Mouse (Mus musculus) inflammation-experienced regulatory T-cells, adult 6 months (primary cell): Measurements from ENCODE around the gene Bcl2l13. TPM values are rescaled to one million over a fixed set of nuclear protein-coding genes. Genes with fewer than 3 reads are reported as not detected.
"Not testable (repeated sequence)": the region's sequence is repeated elsewhere in the genome, so short reads cannot be mapped to it uniquely, and the experiment has no call there.

ENCODE experiments used
- ATAC-seq: one replicate; pipeline ENCODE4 v1.8.0; 2017
- polyA plus RNA-seq, 3 experiments: library from polyadenylated mRNA; unstranded; fragments of 100-300 nt; shearing (Covaris generic); gene quantifications; one replicate each; pipeline ENCODE4 v1.2.1; 2017

Bcl2l13 gene
- polyA plus RNA-seq, 3 experiments from 2014 or later, result 7.0 to 12.5 (median 8.6) TPM

DNA sequence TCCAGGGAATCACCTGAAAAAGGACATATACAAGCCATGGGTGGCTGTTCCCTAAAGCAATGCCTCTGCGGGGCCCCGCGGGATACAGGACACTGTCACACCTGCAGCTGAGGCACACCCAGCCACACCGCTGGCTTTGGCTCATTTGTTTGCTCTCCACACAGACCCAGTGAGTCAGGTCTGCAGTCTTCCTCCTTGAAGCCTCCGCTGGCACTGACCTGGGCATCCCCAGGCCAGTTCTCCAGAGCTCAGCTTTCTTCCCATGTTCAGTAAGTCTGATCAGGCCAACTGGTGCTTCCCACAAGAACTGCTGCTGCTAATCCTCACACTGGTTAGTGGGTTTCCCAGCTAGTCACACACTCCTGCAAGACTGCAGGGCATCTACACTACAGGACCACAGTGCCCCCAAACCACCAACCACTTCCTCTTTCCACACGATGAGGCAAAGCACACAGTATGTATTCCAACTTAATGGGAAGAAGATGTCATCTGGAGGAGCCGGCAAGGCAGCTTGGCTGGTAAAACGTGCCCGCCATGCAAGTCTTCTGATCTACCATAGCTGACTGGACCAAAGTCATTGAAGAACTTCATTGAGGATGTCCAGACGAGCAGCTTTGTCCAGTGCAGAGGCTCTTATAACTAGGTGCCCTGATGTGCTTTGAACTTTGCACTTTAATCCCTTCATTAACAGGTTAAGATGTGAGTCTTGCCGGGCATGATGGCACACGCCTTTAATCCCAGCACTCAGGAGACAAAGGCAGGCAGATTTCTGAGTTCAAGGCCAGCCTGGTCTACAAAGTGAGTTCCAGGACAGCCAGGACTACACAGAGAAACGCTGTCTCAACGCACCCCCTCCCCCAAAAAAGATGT, 66.0 kb downstream of the Bcl2l13 start:
- ATAC-seq, result no peak

- ATAC-seq, result peak; percentile 38
Observed at GRCm38 (mm10) chr6:120903450-120903912, 67.5 kb downstream of the Bcl2l13 start.

- ATAC-seq, result no peak
Observed at GRCm38 (mm10) chr6:120903961-120904360, 67.9 kb downstream of the Bcl2l13 start.

- ATAC-seq, result no peak
Observed at GRCm38 (mm10) chr6:120905111-120905510, 69.1 kb downstream of the Bcl2l13 start.

DNA sequence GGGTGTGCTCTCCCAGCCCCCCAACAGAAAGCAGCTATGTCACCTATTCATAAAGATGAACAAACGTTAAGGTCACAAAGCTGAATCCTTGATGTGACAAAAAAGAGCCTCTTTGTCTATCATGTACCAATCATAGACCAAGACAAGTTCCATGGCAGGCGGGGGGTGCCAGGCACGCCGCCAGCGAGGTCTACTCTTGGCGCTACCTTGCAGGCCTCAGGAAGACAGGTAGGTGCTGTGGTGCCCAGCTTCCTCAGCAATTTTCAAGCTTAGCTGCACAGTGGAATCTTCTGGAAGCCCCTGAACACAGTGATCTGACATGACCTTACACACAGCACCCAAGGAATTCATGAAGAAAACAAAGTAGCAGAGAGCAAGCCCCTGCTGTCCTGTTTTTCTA, 70.5 kb downstream of the Bcl2l13 start:
- ATAC-seq, result no peak

DNA sequence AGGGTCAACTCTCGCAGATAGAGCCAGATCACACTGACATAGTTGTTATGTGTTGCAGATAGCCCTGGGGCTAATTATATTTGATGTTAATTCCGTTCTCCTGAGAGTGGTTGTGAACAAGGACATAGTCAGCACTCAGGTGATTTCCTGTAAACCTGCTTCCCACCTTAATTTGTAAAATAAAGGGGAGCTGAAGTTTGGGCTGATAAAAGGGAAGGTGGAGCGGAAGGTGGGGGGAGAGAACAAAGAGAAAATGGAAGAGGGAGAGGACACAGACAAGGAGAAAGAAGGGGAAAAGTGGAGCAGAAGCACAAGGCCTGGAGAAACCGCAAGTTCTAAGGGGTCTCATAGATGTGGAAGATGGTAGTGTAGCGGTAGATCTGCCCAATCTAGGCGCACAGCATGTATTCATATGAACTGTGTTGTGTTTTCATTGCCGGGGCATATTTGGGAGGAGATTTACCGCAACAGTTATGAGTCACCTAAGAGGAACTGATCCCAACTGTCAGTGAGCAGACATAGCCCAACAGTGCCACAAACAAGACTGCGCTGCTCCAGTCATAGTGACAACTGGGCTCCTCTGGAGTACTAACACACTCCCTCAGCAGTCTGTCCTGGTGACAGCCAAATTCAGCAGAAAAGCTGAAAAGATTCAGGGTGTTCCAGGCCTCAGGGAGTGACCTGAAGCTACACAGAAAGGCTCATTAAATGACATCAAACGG, 72.0 kb downstream of the Bcl2l13 start:
- ATAC-seq, result not testable (repeated sequence)

DNA sequence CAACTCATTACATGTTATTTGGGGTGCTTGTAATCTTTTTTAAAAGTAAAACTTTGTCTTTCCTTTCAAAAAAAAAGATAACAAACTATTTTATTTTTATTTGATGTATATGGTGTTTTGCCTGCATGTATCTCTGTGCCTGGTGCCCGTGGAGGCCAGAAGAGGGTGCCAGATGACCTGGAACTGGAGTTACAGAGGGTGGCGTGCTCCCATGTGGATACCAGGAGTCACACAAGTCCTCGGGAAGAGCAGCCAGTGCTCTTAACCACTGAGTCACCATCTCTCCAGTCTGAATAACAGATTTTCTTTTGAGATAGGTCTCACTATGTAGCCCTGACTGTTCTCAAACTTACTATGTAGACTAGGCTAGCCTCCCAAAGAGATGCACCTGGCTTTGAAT, 73.5 kb downstream of the Bcl2l13 start:
- no peak for ATAC-seq

GRCm38 (mm10) chr6:120911213-120912007, 75.4 kb downstream of the Bcl2l13 start:
- no peak for ATAC-seq

DNA sequence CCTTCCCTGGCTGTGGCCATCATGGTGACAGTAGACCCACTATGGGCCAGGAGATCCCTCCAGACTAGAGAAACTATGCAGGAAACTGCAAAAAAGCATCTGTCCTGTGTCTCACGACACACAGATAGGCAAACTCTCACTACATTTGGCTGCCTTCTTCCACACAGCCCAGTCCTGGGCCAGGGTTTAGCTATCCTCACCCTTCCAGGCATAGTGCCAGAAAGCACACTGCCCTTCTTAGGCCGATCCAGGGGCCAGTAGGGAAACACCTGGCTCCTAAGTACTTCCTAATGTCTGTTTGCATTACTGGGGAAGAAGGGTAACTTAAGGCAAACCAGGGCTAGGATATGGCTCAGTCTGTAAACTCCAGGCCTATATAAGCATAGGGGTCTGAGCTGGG, 76.9 kb downstream of the Bcl2l13 start:
- no peak for ATAC-seq

GRCm38 (mm10) chr6:120913783-120914182, 77.8 kb downstream of the Bcl2l13 start:
- ATAC-seq, result peak; percentile 37

DNA sequence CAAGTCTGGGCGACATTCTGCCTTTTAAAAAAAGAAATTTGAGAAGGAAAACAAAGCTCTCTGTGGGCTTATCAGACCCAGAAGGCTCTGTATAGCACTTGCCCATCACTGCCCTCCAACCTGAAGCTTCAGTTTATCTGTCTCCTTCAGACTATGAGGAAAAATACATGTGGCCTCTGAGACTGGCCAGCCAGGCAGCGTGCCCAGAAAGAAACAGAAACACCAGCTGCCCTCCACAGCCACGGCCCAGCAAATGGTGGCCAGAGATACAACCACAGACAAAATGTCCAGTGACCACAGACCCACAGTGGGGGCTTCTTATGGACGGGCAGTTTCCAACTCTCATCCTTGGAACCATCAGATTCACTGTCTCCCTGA, 78.5 kb downstream of the Bcl2l13 start:
- no peak for ATAC-seq

DNA sequence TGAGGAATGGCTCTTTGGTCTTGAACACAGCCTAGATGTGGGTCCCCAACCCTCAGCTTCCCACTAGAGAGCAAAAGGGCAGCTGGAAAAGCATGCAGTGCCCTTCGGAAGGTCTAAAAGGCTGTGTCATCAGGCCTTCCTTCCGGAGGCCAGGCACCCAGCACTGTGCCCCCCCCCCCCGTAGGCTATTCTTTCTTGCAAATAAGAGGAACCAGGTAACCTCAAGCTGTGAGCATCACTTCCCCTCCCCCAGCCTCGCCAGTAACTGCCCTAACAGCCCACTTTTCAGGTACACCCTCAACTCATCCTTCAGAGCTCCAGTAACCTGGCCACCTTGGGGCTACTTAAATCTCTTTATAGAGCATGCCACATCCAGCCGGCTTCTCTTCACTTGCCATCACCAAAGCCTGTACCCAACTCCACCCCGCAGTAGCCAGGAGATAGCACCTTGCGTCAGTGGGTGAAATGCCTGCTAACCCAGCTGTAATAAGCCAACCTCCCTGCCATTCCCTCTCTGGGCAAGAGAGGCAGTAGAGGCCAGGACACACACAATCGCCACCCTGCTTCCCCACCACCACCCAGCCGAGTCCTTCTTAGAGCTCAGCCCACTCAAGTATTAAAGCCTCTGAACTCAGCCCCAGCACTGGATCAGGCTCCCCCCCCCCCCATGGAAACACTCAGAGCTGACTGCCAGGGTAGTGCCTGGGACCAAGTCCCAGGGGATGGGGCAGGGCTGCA, 79.1 kb downstream of the Bcl2l13 start:
- peak; percentile 20 for ATAC-seq

DNA sequence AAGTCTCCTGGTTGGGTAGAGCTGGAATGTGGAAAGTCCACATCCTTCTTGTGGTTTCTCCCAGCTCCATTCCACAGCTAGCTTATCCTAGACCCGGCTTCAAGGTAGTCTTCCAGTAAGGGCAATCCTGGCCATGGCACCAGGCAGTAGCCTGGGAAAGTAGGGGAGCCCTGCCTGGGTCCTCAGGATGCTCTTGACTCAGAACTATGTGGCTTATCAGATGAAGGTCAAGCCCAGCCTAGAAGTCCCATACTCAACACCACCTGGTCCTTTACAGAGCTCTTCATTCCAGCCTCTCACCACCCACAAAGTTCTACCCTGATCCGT, 79.6 kb downstream of the Bcl2l13 start:
- no peak for ATAC-seq

- peak; percentile 85 for ATAC-seq
Observed at GRCm38 (mm10) chr6:120916074-120916971, 80.3 kb downstream of the Bcl2l13 start, which contains the start of gene Bid. Gene Bid, minus strand, starts transcription at chr6:120916853.

DNA sequence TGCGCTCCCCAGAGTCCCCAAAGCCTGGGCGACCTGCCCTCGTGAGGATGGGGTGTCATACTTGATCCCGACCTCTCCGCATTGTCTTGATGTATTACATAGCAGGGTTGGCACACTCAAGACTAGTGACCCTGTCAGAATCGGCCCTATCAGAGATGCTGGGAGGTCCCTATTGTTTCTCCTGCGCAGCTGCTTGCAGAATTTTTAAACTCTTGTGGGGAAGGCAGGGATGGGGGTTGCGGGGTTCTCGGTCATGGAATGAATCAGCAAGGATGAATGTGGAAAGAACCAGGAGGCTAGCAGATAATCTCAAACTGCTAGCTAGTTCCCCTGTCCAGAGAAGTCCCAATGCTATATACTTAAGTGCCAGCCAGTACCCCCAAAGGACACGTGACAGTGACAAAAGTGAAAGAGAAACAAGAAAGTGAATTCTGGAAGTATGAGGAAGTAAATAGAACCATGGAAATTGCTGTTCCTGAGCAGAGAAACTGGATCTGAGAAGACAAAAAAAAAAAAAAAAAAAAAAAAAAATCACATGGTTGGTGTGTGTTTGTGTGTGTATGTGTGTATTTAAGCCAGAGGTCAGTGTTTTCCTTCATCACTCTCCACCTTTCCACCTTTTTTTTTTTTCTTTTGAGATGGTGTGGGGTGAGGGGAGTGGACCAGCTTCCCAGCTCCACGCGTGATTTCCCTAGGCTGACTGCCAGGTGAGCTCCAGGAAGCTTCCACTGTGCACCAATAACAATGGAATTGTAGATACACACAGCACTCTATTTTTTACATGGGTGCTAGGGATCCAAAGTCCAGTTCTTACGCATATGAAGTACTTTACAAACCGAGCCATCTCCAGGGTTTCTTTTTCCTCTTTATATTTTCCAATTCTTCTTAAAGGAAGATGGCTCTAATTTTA, 81.2 kb downstream of the Bcl2l13 start:
- peak; percentile 17 for ATAC-seq

DNA sequence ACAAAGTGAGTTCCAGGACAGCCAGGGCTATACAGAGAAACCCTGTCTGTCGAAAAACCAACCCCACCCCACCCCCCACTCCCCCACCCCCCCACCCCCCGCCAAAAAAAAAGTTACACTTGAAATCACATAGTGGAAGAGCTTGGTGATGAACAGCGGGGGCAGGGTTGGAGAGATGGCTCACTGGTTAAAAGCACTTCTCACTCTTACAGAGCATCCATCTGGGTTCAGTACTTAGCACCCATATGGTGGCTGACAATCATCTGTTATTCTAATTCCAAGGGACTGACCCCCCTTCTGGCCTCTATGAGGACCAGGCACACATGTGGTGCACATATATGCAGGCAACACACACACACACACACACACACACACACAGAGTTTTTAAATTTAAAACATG, 82.0 kb downstream of the Bcl2l13 start:
- ATAC-seq, result no peak

GRCm38 (mm10) chr6:120924791-120925321, 88.8 kb downstream of the Bcl2l13 start:
- ATAC-seq, result not testable (repeated sequence)

GRCm38 (mm10) chr6:120926880-120927279, 90.9 kb downstream of the Bcl2l13 start:
- no peak for ATAC-seq

- no peak for ATAC-seq
Observed at GRCm38 (mm10) chr6:120927765-120928164, 91.8 kb downstream of the Bcl2l13 start.

DNA sequence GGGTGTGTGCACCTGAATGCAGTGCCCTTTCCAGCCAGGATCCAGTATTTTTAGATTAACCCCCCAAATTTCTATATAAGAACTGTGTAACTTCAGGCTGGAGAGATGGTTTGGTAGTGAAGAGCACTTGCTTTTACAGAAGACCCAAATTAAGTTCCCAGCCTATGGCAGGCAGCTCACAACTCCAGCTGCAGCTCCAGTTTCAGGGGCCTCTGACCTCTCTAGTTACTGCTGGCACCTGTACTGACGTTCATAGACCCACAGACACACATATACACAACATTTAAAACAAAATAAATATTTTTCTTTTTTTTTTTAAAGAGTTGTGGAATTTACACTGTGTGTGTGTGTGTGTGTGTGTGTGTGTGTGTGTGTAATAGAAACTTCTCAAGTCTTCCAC, 93.4 kb downstream of the Bcl2l13 start:
- no peak for ATAC-seq
